Mouse (Mus musculus): ENCODE results near the gene Dmrta1.
A peak's percentile ranks its signal among the peaks of the same experiment; 100 is the strongest.
"Not testable (repeated sequence)": the region's sequence is repeated elsewhere in the genome, so short reads cannot be mapped to it uniquely, and the experiment has no call there.

Gene Dmrta1

DNA sequence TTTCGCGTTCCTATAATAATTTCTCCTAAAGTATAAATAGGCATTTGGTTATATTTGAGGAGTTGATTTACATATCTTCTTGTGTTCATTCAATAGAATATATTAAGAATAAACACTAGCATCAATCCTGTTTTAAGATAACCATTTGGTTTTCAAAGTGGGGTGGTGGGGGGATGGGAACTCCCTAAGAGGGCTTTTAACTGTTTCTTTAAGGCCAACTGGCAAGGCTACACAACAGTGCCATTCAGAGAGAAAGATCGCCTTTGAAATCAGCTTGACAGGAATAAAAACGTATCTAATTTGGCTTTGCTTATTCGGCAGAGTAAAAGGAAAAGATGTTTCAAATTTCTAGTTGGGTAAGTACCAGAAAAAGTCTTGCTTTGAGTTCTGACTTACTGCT, at the start of gene Dmrta1:
TSS of gene Dmrta1 (plus strand) at position 242 of the 400 bp plus-strand sequence.
- no peak for DNase-seq (ENCODE audit: low read depth, low spot score)

DNA sequence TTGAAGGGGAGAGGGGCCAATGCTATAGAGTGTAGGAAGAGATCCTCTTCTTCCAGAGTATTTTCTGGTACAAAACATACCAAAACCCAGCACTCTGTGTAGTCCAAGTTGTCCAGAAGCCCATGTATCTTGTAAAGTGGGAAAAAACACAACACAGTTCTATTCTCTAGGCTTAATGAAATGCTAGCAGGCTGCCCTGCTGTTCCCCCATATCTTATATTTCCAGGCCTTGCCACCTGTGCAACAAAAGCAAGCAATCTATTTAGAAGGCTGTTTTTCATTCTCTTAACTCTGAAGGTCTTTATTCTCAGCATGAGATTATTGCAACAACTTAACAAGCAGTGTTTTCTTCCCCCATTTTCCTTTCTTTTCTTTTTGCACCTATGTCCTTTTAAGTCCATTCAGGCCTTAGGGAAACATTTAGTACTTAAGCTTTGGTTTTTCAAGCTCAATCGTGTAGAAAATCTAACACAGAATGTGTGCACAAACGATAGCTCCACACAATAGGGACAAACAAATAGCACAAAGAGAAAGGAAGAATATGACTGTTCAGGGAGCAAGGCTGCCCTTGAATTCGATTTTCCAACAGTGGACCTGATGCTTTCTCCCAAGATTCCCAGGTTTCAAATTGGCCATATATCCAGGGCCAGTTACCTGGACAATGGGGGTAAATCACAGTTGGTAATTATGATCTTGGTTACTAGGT, 48.7 kb upstream of the Dmrta1 start:
- DNase-seq (ENCODE audit: low read depth, low spot score): no peak

DNA sequence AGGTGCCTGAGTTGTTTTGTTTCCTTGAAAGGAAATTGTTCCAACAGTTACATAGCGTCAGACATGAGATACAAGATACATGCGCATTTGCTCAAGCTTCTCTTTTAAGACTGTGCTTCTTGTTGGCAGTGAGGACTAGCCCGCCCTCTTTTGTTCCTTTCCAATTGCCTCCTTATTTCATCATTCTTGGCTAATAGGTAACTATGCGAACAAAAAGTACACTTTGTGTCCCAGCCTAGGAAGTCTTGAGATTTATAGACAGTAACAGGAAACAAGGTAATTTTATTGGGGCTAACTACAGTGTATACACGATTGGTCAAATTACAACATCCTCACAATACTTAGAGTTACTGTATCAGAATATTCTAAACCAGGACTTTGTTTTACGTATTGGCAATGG, 47.7 kb upstream of the Dmrta1 start:
- no peak for DNase-seq (ENCODE audit: low read depth, low spot score)

DNA sequence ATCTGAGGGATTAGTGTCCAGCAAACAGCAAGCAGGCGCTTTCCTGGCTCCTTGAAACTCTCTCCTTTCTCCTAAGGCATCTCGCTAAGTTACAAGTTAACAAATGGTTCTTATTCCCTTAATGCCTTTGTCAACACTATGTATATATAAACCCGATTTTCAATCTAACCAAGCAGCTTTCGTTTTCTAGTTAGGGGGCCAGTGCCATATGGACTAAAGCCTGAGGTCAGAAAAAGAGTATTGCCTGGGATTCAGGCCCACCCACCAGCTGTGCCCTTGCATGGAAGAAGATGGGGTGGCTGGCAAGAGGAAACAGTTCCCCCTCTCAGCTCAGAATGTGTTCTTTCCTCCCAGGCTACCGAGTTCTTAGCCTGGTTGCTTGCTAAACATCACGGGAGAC, 40.6 kb upstream of the Dmrta1 start:
- DNase-seq (ENCODE audit: low read depth, low spot score): no peak

DNA sequence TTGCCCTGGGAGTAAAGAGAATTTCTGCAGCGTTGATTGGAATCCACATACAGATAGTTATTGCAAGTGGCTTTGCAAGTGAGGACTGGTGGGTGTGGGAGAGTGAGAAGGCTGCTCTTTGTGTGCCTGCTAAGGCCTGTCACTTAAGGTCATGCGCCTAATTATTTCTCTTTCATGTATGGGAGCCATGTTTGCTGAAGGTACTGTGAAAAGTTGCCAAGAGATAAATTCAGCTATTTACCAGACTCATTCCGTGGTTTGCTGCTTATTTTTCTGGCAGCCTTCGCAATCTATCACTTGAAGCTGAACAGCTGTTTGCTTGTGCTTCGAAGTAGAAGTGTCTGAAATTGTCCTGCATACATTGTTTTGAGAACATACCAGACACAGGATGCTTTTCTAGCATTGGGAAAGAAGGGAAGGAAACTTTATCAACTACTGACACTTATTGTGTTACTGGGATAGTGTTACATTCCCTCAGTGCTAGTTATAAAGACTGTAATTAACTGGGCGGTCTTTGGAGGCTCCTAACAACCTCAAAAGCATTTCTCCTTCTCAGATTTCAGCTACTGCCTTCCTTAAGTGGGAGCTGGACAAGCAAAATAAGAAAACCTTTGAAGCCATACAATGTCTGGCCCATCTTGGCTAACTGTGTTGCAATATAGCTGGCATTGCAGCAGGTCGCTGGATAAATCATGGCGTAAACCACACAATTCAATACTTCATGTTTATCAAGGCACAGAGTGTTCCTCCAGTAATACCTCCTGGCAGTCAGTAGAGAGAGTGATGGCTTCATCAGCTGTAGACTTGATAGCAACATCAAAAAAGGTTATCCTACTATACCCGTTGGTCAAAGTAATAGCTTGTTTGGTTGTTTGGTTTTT, 34.8 kb upstream of the Dmrta1 start:
- peak; percentile 10 for DNase-seq (ENCODE audit: low read depth, low spot score)

DNA sequence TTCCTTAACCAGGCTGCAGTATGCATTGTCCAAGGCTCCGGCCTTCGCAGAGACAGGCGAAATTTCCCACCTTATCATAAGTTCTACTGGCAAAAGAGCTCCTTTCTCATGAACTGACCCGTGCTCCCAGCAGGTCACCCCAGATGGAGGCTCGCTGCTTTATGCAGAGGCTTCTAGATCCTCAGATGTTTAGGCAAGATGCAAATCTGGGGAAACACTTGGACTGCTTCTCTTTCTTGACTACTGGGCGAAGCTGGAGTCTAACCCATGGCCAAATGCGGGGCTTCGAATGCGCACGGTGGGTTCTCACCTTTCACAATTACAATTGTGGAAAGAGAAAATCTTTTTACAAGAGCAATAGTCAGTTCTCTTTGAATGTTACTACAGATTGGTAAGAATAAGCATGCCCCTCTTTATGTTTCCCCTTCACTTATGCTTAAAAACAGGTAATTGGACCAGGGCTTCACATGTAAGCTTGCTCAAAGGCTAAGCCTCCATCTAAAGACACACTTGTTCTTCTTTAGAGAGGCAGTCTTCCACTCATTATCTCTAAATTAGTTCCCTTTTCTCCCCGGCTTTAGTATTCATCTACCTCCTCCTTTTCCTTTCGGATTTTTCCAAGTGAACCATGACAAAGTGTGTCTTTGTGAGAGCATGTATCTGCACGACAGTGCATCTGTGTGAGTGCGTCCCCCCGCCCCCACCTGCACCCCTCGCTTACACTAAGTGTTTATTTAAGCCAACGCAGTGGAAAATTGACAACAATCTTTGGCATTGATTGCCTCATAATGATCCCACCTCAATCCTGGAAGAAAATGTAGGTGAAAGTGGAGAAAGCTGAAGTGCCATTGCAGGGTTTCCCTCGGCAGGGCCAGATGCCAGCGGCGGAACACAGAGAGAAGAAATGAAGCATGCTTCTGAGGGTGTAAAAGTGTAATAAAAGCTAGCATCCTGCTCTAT, 28.6 kb upstream of the Dmrta1 start:
- DNase-seq (ENCODE audit: low read depth, low spot score): no peak

DNA sequence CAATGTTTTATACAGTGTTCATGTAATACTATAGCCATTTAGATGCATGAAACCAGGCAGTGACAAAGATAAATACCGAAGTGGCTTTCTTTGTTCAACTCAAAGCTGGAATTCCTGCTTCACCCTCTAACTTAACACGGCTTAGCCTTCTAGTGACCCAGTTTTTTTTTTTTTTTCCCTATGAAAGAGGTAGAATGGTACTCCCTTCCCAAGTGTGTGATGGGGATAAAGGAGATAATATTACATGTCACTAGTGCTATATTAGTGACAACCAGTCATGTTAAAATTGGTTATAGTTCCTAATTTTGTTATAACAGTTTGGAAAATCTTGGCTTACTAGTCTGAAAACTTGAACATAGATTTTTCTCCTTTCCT, 27.9 kb upstream of the Dmrta1 start:
- no peak for DNase-seq (ENCODE audit: low read depth, low spot score)

DNA sequence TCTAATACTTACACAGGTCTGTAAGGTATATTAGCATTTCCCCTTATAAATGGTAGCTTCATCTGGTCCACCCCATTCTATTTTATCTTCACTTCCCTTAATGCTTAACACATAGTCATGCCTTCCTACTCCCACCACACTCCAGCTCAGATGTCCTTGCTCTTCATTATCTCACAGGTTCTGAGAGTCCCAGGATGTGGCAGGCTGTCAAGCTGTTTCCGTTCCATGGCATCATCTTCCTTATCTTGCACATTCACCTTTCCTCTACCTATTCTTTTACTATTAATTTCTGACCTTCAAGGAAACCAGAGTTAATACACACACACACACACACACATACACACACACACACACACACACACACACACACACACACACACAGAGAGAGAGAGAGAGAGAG, 27.5 kb upstream of the Dmrta1 start:
- no peak for DNase-seq (ENCODE audit: low read depth, low spot score)

DNA sequence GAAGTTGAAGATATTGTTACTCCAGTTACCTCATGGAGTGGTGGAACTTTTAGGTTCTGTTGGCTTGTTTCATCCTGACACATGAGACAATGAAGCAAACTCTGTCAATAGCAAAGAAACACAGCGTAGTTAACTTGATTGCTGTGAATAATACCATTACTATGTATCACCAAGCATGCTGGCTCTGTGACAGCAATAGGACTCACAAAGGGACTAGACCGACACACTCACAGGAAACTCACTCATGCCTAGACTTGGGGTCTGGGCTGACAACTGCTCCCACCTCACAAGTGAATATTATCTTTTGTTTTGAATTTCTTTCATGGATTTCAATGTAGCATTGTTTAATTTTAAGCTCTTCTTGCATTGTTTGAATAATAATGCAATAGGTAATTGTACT, 15.8 kb upstream of the Dmrta1 start:
- no peak for DNase-seq (ENCODE audit: low read depth, low spot score)

DNA sequence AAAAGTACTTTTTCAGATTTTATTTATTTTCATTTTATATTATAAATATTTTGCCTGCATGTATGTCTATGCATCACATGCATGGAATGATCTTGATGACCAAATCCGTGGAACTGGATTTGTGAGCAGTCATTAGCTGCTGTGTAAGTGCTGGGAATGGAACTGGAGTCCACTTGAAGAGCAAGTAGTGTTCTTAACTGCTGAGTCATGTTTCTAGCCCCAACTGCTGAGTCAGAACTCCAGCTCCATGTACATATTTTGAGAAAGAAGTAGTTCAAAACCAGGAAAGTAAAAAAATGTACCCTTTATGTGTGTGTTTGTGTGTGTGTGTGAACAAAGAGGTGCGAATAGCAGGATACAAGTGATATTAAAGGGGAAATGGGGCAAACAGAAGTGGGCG, 4.5 kb upstream of the Dmrta1 start:
- DNase-seq (ENCODE audit: low read depth, low spot score): no peak

DNA sequence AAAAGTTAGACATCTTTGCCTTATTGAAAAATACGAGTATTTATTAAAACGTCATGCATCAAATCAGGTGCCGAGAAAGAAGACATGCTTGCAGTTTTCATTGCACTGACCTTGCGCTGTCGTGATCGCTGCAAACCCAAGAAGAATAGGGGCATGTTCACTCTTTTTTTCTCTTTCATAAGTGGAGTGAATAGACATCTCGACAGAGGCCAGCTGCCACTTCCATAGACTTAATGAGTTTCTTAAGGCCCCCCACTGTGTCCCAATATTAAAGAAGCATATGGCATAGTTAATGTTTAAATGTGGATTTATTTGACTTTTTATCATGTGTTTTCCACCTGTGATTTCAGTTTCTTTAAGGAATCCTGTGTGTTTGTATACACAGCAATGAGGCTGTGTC, 1.3 kb upstream of the Dmrta1 start:
- DNase-seq (ENCODE audit: low read depth, low spot score): no peak

DNA sequence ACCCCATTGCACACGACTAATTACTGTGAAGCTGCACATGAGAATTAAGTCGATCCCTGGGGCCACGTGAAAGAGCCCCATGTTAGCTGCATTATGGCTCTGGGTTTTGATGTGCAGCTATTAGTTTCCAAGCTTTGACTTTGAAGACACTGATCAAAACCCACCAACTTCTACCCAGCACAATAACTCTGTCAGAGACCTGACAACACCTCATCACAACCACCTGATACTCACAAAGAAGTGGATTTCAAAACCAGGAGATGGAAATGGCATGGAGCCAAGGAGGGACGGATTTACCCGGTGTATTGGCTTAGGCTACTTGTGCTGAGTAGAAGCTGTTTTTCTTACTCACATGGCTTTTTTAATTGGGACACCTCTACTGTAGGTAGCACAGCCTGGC, 523 bp upstream of the Dmrta1 start:
- no peak for DNase-seq (ENCODE audit: low read depth, low spot score)

DNA sequence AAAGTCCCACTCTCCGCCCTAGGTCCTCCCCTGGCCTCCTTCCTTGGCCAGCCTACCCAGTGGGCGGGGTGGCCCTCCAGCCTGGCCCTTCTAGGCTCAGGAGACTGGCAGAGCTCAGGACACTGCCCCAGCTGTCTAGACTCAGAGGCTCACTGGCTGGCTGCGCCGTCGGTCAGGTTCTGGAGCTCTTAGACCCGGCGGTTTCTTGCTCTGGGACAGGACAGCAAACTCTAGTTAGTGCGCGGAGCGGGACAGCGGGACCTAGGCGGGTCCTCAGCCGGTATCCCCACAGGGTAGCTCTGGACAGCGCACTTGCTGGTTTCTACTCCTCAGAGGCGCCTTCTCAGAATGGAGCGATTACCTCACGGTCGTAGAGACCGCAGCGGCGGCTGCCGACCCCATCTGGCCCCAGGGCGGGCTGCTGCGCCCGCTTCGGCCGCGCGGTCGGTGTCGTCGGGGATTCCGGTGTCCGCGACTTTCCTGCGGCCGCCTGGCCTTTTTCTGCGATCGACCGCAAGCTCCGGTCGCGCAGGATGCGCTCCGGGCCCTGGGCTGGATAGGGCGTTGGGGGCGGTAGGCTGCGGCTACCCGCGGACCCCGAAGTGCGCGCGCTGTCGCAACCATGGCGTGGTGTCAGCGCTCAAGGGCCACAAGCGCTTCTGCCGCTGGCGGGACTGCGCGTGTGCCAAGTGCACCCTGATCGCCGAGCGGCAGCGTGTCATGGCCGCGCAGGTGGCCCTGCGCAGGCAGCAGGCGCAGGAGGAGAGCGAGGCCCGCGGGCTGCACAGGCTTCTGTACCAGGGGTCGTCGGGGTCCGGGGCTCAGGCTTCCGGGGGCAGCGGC, 8.9 kb downstream of the Dmrta1 start:
- DNase-seq (ENCODE audit: low read depth, low spot score): no peak

DNA sequence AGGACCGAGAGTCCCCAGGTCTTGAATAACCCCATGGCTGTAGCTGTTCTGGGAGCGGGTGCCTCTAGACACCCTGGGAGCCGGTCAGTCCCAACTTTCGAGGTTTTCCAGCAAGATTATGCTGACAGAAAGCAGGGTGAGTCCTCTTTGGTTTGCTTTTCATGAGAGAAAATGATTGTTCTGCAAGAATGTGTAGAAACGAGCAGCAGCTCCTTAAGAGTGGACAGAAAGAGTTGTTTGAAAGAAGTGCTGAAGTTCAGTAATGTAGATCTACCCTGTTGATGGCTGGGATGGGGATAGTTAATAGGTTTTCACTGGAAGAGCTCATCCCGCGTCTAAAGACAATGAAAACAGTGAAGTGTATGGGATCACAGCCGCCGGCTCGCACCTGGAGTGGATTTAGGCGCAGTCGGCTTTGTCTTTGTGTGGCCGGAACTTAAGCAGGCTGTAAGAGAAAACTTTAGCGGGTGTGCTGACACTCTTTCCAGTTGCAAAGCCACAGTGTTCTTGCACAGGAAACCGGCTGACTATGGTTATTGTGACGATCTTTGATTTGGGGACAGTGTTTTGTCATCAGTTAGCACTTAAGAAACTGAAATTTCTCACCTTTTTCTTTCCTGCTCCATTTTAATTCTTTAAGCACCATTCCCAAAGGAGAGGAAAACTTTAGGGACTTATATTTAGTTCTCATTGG, 9.7 kb downstream of the Dmrta1 start:
- no peak for DNase-seq (ENCODE audit: low read depth, low spot score)

DNA sequence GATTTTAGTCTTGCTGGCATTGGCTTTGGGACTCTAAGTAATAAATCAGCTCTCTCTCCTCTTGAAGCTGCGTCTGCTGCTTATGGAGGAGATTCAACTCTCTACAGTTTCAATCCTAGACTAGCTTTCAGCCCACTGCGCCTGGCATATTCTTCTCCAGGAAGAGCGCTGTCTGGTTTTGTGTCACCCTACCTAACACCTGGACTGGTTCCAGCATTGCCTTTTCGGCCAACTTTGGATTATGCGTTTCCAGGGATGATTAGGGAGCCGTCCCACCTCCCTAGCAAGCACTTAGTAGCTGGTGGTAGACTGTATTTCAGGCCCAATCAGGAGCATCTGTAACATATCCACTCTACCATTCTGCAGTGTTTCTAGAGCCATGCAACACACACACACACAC, 12.7 kb downstream of the Dmrta1 start:
- DNase-seq (ENCODE audit: low read depth, low spot score): no peak

DNA sequence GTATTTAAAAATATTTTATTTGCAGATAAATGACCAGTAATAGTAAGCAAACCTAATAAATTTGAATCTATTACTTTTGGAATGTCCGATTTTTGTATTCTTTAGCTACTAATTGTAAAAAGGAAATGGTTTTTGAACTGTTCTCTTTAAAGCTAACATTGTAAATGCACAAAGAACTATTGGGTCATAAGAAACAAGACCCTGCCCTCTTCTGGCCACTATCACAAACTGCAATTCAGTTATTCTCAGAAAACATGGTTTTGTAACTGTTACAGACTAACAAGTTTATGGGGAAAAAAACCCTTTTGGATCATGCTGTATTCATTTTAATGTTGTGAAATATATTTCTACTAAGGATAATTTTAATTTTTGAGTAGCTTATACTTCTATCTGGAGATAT, 13.5 kb downstream of the Dmrta1 start:
- DNase-seq (ENCODE audit: low read depth, low spot score): peak; percentile 49

DNA sequence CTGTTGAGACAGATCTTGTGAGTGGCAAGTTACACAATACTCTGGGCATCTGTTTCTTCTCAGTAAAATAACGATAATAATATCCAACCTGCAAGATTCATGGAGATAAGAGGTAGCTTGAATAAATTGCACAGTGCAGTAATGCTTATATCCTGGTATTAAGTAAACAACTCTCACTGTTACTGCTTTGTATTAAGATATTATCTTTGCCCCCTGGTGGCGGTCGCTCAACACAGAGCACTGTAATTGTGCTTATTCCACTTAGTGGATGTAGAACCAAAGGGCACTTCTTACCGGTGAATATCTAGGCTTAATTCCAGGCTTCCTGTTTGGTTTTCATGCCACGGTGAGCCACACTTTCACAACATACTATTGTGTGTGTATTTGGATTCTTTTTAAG, 16.4 kb downstream of the Dmrta1 start:
- DNase-seq (ENCODE audit: low read depth, low spot score): no peak

DNA sequence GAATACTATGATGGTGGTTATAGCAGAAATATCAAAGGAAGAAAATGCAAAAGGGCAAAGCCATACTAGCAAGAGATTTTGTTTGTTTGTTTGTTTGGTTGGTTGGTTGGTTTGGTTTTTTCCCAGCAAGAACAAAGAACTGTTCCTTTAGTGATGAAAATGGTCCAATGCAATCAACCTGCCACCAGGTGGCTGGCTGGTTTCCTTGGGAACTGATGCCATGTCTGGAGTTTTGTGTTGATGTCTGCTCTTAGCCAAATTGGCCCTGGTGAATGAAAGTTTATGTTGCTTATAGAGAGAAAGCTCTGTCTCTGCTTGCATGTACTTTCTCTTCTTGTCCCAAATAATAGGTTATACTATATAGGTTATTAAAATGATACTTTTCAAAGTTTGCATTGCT, 18.7 kb downstream of the Dmrta1 start:
- DNase-seq (ENCODE audit: low read depth, low spot score): no peak

DNA sequence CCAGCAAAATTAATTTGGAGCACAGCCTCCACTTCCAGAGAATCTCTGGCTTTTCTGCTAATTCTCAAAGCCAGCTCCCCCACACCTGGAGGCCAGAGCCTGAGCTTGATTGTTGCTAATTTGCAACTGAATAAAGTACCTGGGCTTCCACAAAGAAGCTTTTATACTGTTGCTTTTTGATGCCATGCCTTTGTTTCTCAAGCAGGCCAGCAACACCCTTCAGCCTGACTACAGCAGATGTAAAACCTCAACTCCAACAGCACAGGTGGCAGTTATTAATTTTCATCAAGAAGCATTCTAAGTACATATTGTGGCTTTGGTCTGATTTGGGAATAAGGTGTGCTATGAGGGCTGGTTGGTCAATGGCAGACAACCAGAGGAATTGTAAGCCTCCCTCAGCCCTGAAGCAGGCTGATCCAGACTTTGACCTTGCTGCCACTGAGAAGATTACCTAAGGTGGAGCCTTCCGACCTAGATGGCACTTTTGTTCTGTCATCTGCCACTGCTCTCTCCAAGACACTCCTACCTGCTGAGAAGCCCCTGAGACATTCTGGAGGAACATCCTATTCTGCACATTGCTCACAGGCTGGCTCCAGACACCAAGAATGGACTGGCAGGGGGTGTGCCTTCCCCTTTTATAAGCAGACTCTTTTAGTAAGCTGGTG, 44.4 kb downstream of the Dmrta1 start:
- DNase-seq (ENCODE audit: low read depth, low spot score): not testable (repeated sequence)

Data from brain, adult 2 months (tissue).